10 mouse cellular contexts compared by ENCODE assay signal in the genomic region with DNA sequence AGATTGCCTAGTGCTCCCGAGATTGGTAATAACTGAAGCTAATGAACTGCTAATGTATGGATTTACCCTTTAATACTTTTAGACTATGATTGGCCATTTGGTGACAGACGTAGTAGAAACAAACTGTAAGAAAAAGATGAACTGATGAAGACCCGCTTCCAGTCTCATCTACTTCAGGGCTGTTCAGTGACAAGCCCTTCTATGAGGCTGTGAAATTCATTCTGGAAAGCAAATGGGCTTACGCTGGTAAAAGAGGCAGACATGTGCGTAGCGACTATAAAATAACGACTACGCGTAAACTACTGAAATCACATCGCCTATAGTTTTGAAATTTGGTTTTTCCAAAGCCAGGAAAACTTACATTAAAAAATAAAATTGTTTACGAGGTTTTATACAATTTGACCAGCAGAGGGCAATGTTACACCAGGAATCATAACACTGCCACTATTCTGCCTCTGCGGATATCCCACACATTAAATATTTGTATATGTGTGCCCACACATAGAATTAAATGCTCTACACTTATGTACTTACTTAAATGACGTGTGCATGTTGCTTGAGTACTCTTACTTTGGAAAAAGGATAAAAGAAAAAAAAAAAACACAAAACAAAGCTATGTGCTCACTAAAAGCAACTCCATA. TPM values are rescaled to one million over a fixed set of nuclear protein-coding genes. Genes with fewer than 3 reads are reported as not detected.
DNase-seq lines count a peak whose midpoint lies in the region; ATAC-seq and TF ChIP-seq lines count a peak whose summit lies in the region.
"Had no signal": no experiment of that assay in that cellular context is flagged by ENCODE, and none has a peak within 500 bp of the region (broad histone marks: within the 10 kb centered on the region; RNA-seq: fewer than 3 reads in every experiment).

No protein-coding gene starts in this region.

- peak; percentile 66 for ATAC-seq in forebrain, embryonic 11.5 days (replicated peaks; ENCODE audit: low FRiP score)
- no peak for ATAC-seq in lung, postnatal 0 days
- ATAC-seq in embryonic facial prominence, embryonic 14.5 days (ENCODE audit: low read depth), result no peak

- H3K9me3 ChIP-seq in forebrain, embryonic 11.5 days (ENCODE audit: control insufficient read depth, low read length), result no peaks in the 10 kb centered on the region
- no peaks in the 10 kb centered on the region for H3K9me3 ChIP-seq in forebrain, embryonic 10.5 days
- H3K9me3 ChIP-seq in lung, postnatal 0 days (ENCODE audit: low read length), result no peaks in the 10 kb centered on the region
- no peaks in the 10 kb centered on the region for H3K9me3 ChIP-seq in embryonic facial prominence, embryonic 14.5 days (ENCODE audit: control insufficient read depth, low read length)
- H3K9me3 ChIP-seq: liver, embryonic 13.5 days; stomach, embryonic 15.5 days had no signal

- TF ChIP-seq CTCF in lung, postnatal 0 days (IDR thresholded peaks at IDR 0.05), result peak; percentile 62

- TF ChIP-seq EP300 in lung, postnatal 0 days (IDR thresholded peaks at IDR 0.05), result no peak

- H3K27me3 ChIP-seq in forebrain, embryonic 11.5 days (ENCODE audit: control insufficient read depth, insufficient read depth, low read length), result no peaks in the 10 kb centered on the region
- no peaks in the 10 kb centered on the region for H3K27me3 ChIP-seq in forebrain, embryonic 10.5 days (ENCODE audit: poor library complexity, severe bottlenecking)
- H3K27me3 ChIP-seq in lung, postnatal 0 days (replicated peaks; ENCODE audit: insufficient read depth, low read length), result no peaks in the 10 kb centered on the region
- H3K27me3 ChIP-seq in embryonic facial prominence, embryonic 14.5 days (replicated peaks; ENCODE audit: control insufficient read depth, insufficient read depth, low read length), result no peaks in the 10 kb centered on the region
- H3K27me3 ChIP-seq: liver, embryonic 13.5 days; stomach, embryonic 15.5 days had no signal

- no peak overlapping the region for H3K4me3 ChIP-seq in forebrain, embryonic 11.5 days (ENCODE audit: low read depth, low read length)
- H3K4me3 ChIP-seq in forebrain, embryonic 10.5 days, result no peak overlapping the region
- no peak overlapping the region for H3K4me3 ChIP-seq in lung, postnatal 0 days (ENCODE audit: low read depth, low read length)
- no peak overlapping the region for H3K4me3 ChIP-seq in embryonic facial prominence, embryonic 14.5 days (ENCODE audit: low read depth, low read length)
- H3K4me3 ChIP-seq: liver, embryonic 13.5 days; stomach, embryonic 15.5 days had no signal

- WGBS in forebrain, embryonic 11.5 days, result 37% methylated on average over 13 of the region's 13 CpGs
- 42% methylated on average over 13 of the region's 13 CpGs for WGBS in forebrain, embryonic 10.5 days
- 25% methylated on average over 13 of the region's 13 CpGs for WGBS in lung, postnatal 0 days
- 36% methylated on average over 13 of the region's 13 CpGs for WGBS in embryonic facial prominence, embryonic 14.5 days

- H3K27ac ChIP-seq in forebrain, embryonic 11.5 days (ENCODE audit: low read depth, low read length), result no peak overlapping the region
- H3K27ac ChIP-seq in forebrain, embryonic 10.5 days, result no peak overlapping the region
- no peak overlapping the region for H3K27ac ChIP-seq in lung, postnatal 0 days (ENCODE audit: low read length)
- no peak overlapping the region for H3K27ac ChIP-seq in embryonic facial prominence, embryonic 14.5 days (replicated peaks; ENCODE audit: low read depth, low read length)
- H3K27ac ChIP-seq: liver, embryonic 13.5 days; stomach, embryonic 15.5 days had no signal

- no peaks in the 10 kb centered on the region for H3K36me3 ChIP-seq in forebrain, embryonic 11.5 days (ENCODE audit: control insufficient read depth, insufficient read depth, low read length)
- H3K36me3 ChIP-seq in forebrain, embryonic 10.5 days (replicated peaks), result no peaks in the 10 kb centered on the region
- H3K36me3 ChIP-seq in lung, postnatal 0 days (ENCODE audit: insufficient read depth, low read length), result no peaks in the 10 kb centered on the region
- no peaks in the 10 kb centered on the region for H3K36me3 ChIP-seq in embryonic facial prominence, embryonic 14.5 days (ENCODE audit: control insufficient read depth, insufficient read depth, low read length)
- H3K36me3 ChIP-seq: liver, embryonic 13.5 days; stomach, embryonic 15.5 days had no signal

- no peak overlapping the region for H3K9ac ChIP-seq in forebrain, embryonic 11.5 days (ENCODE audit: low read length)
- H3K9ac ChIP-seq in lung, postnatal 0 days (replicated peaks; ENCODE audit: low read depth), result no peak overlapping the region
- no peak overlapping the region for H3K9ac ChIP-seq in embryonic facial prominence, embryonic 14.5 days (ENCODE audit: low read depth, low read length)
- H3K9ac ChIP-seq: liver, embryonic 13.5 days; stomach, embryonic 15.5 days had no signal

- no peak for DNase-seq in forebrain, embryonic 11.5 days (ENCODE audit: low spot score)
- no peak for DNase-seq in forebrain, embryonic 10.5 days (ENCODE audit: extremely low spot score, low spot score)
- DNase-seq in lung, postnatal 0 days (ENCODE audit: low spot score), result peak; percentile 54
- no peak for DNase-seq in lung, postnatal 4 days
- peak; percentile 56 for DNase-seq in embryonic facial prominence, embryonic 14.5 days (ENCODE audit: low spot score)
- peak; percentile 6 for DNase-seq in retina, adult 2 months (ENCODE audit: low read depth, low spot score)
- no peak for DNase-seq in left cerebral cortex, adult 8-10 months (ENCODE audit: low spot score in 2 of 2)
- DNase-seq in layer of hippocampus, adult 9-10 months (ENCODE audit: low spot score), result no peak
- DNase-seq: liver, embryonic 13.5 days had no signal

- no peaks in the 10 kb centered on the region for H3K4me1 ChIP-seq in forebrain, embryonic 11.5 days (replicated peaks; ENCODE audit: control insufficient read depth, insufficient read depth, low read length)
- H3K4me1 ChIP-seq in forebrain, embryonic 10.5 days, result no peaks in the 10 kb centered on the region
- no peaks in the 10 kb centered on the region for H3K4me1 ChIP-seq in lung, postnatal 0 days (ENCODE audit: insufficient read depth, low read depth, low read length)
- H3K4me1 ChIP-seq in embryonic facial prominence, embryonic 14.5 days (ENCODE audit: control insufficient read depth, insufficient read depth, low read length), result no peaks in the 10 kb centered on the region
- H3K4me1 ChIP-seq: liver, embryonic 13.5 days; stomach, embryonic 15.5 days had no signal

- no peak overlapping the region for H3K4me2 ChIP-seq in forebrain, embryonic 11.5 days (ENCODE audit: low read depth, low read length, severe bottlenecking)
- H3K4me2 ChIP-seq in lung, postnatal 0 days (replicated peaks; ENCODE audit: low read depth, low read length), result no peak overlapping the region
- 0 out of 2 replicates have a peak overlapping the region, but pooled peaks have one; percentile 2 for H3K4me2 ChIP-seq in embryonic facial prominence, embryonic 14.5 days (ENCODE audit: low read depth, low read length)
- H3K4me2 ChIP-seq: liver, embryonic 13.5 days; stomach, embryonic 15.5 days had no signal

RNA-seq across cellular contexts. Expression of a gene that starts 38.5 kb away (rescaled TPM):
- polyA plus RNA-seq in forebrain, embryonic 11.5 days (2014; fragmentation: Nextera tagmentation; extraction: Ambion mirVana), result 1.9 and 2.2 TPM in 2 replicates
- 0.57 and 0.73 TPM in 2 replicates for polyA plus RNA-seq in forebrain, embryonic 10.5 days (2016; fragmentation: Nextera tagmentation; extraction: Ambion mirVana)
- 1.4 and 2.6 TPM in 2 replicates for polyA plus RNA-seq in lung, postnatal 0 days (2015; fragmentation: Nextera tagmentation; extraction: Ambion mirVana)
- polyA plus RNA-seq in embryonic facial prominence, embryonic 14.5 days (2014; fragmentation: Nextera tagmentation; extraction: Ambion mirVana), result 59.6 and 62.3 TPM in 2 replicates
- 1 to 10 TPM; 1.3 to 2.2 (median 1.3) TPM for total RNA-seq in left cerebral cortex, adult 8-10 months (2022)

Comparison
In these comparisons a context has a peak if more than half of its experiments do, and no peak if none do; other contexts are left out.
1. DNase-seq: peak in lung, postnatal 0 days (single experiment), embryonic facial prominence, embryonic 14.5 days (single experiment) and retina, adult 2 months (single experiment); none in forebrain, embryonic 11.5 days (single experiment), forebrain, embryonic 10.5 days (single experiment), lung, postnatal 4 days (0 of 2), left cerebral cortex, adult 8-10 months (0 of 2) and layer of hippocampus, adult 9-10 months (single experiment).
2. RNA of a gene that starts 38.5 kb away (polyA plus RNA-seq): 59.6 to 62.3 TPM in embryonic facial prominence, embryonic 14.5 days; 1.4 to 2.6 TPM in lung, postnatal 0 days, 1.9 to 2.2 TPM in forebrain, embryonic 11.5 days and 0.57 to 0.73 TPM in forebrain, embryonic 10.5 days; every median in the first group is over 10 times any median in the second.